Mouse (Mus musculus) G1E (cell line): ENCODE data around the gene AB124611. TPM values are rescaled to one million over a fixed set of nuclear protein-coding genes. Genes with fewer than 3 reads are reported as not detected.

Experiments used
- ATAC-seq: 2 replicates; pipeline ENCODE4 v1.8.0; 2016; ENCODE audit warnings: mild to moderate bottlenecking; ENCODE audit not compliant: insufficient number of reproducible peaks, poor library complexity, low FRiP score, severe bottlenecking; ENCODE audit errors: extremely low read depth
- DNase-seq: peaks from one replicate; pipeline ENCODE4 v3.0.0; 2012; ENCODE audit warnings: low spot score
- H3K27me3 ChIP-seq: 2 replicates; pipeline ENCODE4 v1.6.1; 2012; ENCODE audit warnings: mild to moderate bottlenecking, low read length, inconsistent platforms; ENCODE audit not compliant: insufficient read depth
- H3K36me3 ChIP-seq: replicated peaks from 2 replicates; pipeline ENCODE3; 2012; ENCODE audit warnings: mild to moderate bottlenecking, inconsistent platforms
- H3K4me1 ChIP-seq: 2 replicates; pipeline ENCODE4 v1.6.1; 2012; ENCODE audit warnings: low read depth, low read length, inconsistent platforms, mixed read lengths; ENCODE audit not compliant: insufficient read depth
- H3K4me3 ChIP-seq: 2 replicates; pipeline ENCODE4 v1.5.1; 2012; ENCODE audit warnings: low read depth, mild to moderate bottlenecking, inconsistent platforms, low read length, moderate library complexity, mixed read lengths
- H3K9me3 ChIP-seq: replicated peaks from 2 replicates; pipeline ENCODE4 v1.6.1; 2012; ENCODE audit warnings: inconsistent platforms
- CTCF ChIP-seq: IDR thresholded peaks from 2 replicates; pipeline ENCODE4 v1.5.1; 2012; ENCODE audit warnings: low read depth, low read length, inconsistent platforms, mixed read lengths
- GATA1 ChIP-seq: IDR thresholded peaks from 2 replicates; pipeline ENCODE4 v1.6.1; 2012; ENCODE audit warnings: borderline replicate concordance, low read length, inconsistent platforms, mixed read lengths
- GATA2 ChIP-seq: IDR thresholded peaks from 2 replicates; pipeline ENCODE4 v1.6.1; 2012; ENCODE audit warnings: low read depth, low read length, inconsistent platforms, borderline replicate concordance
- POLR2AphosphoS5 ChIP-seq: IDR thresholded peaks from 2 replicates; pipeline ENCODE4 v1.6.1; 2012; ENCODE audit warnings: low read depth, low read length, inconsistent platforms; ENCODE audit not compliant: insufficient replicate concordance
- TAL1 ChIP-seq: conservative IDR thresholded peaks from 2 replicates; pipeline ENCODE4 v1.6.1; 2012; ENCODE audit warnings: low read depth, low read length, inconsistent platforms, mixed read lengths
- polyA plus RNA-seq: library from polyadenylated mRNA; stranded (reverse); fragments of >175 nt; gene quantifications from 2 replicates; pipeline ENCODE4 v1.2.3, GENCODE M21; 2012
- total RNA-seq, 2 experiments: library from RNA; stranded (forward) in 1 of 2; stranded (reverse) in 1 of 2; fragments of 200-1000 nt in 1 of 2; fragments of >200 nt in 1 of 2; fragmentation: Nextera tagmentation in 1 of 2; gene quantifications; 2 replicates each; pipeline ENCODE4 v1.2.3; 2014 to 2017

The AB124611 gene
- total and polyA plus RNA-seq, 3 experiments, result 2.4 to 5.5 (median 2.9) TPM

GRCm38 (mm10) chr9:21546789-21547074 is 20.8 kb downstream of the AB124611 start, which contains the start of gene Carm1:
Gene Carm1, plus strand, starts transcription at chr9:21546894.
- ATAC-seq (no peak), DNase-seq (no peak)
- Histone ChIP-seq H3K36me3 (peaks cover 33% of the 10 kb centered on the region), H3K9me3 (no peaks in the 10 kb centered on the region), H3K27me3 (no peaks in the 10 kb centered on the region), H3K4me3 (peak within 1 kb of the TSS; percentile 83), H3K4me1 (peaks cover 37% of the 10 kb centered on the region)
- TF ChIP-seq GATA1 (no peak), TAL1 (no peak), CTCF (peak; percentile 42; the same call in 1 of the 2 replicates), POLR2AphosphoS5 (no peak)

DNA sequence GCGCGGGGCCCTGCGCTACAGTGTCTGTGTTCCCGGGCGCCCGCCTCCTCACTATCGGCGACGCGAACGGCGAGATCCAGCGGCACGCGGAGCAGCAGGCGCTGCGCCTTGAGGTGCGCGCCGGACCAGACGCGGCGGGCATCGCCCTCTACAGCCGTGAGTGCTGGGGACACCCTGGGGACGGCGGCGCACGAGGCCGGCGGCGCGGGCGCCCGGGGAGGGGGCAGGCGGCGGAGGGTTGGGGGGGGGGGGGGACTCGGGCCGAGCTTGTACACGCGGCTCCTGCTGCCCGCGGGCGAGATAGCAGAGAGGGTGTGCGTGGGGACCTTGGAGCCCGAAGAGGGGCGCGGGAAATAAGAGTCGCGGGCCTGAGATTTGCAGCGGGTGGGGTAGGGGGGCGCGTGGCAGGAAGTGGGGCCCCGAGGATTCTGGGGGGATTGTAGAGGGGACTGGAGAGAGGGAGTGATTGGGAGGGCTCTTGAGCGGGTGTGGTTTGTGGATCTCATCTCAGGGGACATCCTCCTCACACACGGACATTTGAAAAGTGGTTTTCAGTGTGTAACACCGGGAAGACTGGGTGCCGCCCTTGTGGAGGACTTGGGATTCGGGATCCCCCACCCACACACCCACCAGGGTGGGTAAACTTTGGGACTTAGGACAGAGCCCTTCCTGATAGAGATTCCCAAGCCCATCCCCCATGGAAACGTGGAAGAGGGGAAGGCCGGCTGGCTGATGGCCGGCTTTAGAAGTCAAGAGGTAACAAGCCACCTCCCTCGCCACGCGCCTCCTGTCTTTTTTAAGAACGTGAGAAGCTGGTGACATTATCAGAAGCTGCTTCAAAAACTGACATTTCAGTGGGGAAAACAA is 21.3 kb downstream of the AB124611 start:
- Histone ChIP-seq H3K4me1 (peaks cover 37% of the 10 kb centered on the region), H3K36me3 (peaks cover 36% of the 10 kb centered on the region), H3K9me3 (no peaks in the 10 kb centered on the region), H3K4me3 (peak overlapping the region; percentile 83), H3K27me3 (no peaks in the 10 kb centered on the region)
- TF ChIP-seq GATA1, result no peak
- TF ChIP-seq TAL1, result no peak
- TF ChIP-seq CTCF, result no peak
- TF ChIP-seq GATA2, result no peak
- no peak for TF ChIP-seq POLR2AphosphoS5
- ATAC-seq (no peak), DNase-seq (peak; percentile 37)

DNA sequence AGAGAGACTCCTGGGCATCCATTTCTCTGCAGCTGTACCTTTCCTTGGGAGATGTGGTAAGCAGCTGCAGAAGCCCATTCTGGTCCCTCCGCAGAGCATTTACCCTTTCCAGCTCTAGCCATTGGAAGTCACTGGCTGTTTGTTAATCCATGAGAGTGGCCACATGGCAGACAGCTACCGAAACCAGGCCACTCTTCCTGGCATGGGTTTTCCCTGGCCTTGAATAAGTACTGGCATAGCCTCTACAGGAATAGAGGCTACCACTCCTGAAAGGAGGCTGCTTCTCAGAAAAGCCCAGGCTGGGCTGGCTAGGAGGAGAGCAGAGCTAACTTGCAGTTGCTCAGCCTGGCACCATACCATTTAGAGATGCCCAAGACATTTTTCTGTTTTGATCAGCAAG is 25.1 kb downstream of the AB124611 start:
- ATAC-seq (no peak), DNase-seq (no peak)
- peaks cover 69% of the 10 kb centered on the region for H3K36me3 ChIP-seq
- H3K9me3 ChIP-seq, result no peaks in the 10 kb centered on the region
- H3K27me3 ChIP-seq, result no peaks in the 10 kb centered on the region
- H3K4me3 ChIP-seq, result no peak overlapping the region
- TF ChIP-seq TAL1 (no peak), GATA1 (no peak), CTCF (no peak), GATA2 (no peak), POLR2AphosphoS5 (no peak)
- peaks cover 36% of the 10 kb centered on the region for H3K4me1 ChIP-seq

GRCm38 (mm10) chr9:21553607-21554273 is 27.8 kb downstream of the AB124611 start:
- Histone ChIP-seq H3K4me3 (no peak overlapping the region), H3K4me1 (peaks cover 44% of the 10 kb centered on the region), H3K36me3 (peaks cover 84% of the 10 kb centered on the region), H3K27me3 (no peaks in the 10 kb centered on the region), H3K9me3 (no peaks in the 10 kb centered on the region)
- TF ChIP-seq TAL1, result no peak
- TF ChIP-seq GATA2, result no peak
- TF ChIP-seq GATA1, result no peak
- no peak for TF ChIP-seq CTCF
- TF ChIP-seq POLR2AphosphoS5, result no peak
- DNase-seq, result no peak
- no peak for ATAC-seq

- Histone ChIP-seq H3K4me3 (no peak overlapping the region), H3K4me1 (peaks cover 46% of the 10 kb centered on the region), H3K36me3 (peaks cover 82% of the 10 kb centered on the region), H3K27me3 (no peaks in the 10 kb centered on the region), H3K9me3 (no peaks in the 10 kb centered on the region)
- ATAC-seq, result no peak
- TF ChIP-seq POLR2AphosphoS5 (no peak), TAL1 (no peak), GATA2 (no peak), CTCF (no peak), GATA1 (no peak)
- DNase-seq, result no peak
Observed at GRCm38 (mm10) chr9:21555198-21555742, 29.3 kb downstream of the AB124611 start.

DNA sequence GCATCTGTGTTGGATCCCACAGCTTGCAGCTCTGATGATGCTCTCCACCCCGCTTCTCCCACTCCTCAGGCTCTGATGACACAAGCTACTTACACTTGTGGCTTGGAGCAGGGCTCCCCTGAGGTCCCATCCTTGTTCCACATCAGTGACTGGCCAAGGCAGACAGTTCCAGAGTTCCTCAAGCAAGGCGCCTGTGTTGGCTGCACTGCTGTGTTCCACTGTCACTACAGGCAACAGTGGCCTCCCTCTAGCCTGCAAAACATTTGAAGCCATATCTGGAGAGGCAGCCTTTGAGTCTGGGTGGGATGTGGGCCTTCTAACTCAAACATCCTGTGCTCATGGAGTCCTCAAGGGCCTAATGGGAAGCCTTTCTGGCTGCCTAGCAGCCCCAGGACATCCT is 31.0 kb downstream of the AB124611 start:
- no peak for TF ChIP-seq POLR2AphosphoS5
- TF ChIP-seq TAL1, result no peak
- TF ChIP-seq GATA1, result no peak
- Histone ChIP-seq H3K9me3 (no peaks in the 10 kb centered on the region), H3K4me1 (peaks cover 49% of the 10 kb centered on the region), H3K27me3 (no peaks in the 10 kb centered on the region), H3K4me3 (no peak overlapping the region), H3K36me3 (peaks cover 82% of the 10 kb centered on the region)
- no peak for DNase-seq
- ATAC-seq, result no peak
